Mouse (Mus musculus) liver, postnatal 0 days (tissue): Measurements from ENCODE around the gene Igsf6.
A peak's percentile ranks its signal among the peaks of the same experiment; 100 is the strongest.

Experiments used
- CTCF ChIP-seq: sonication (generic); IDR thresholded peaks from 2 replicates; pipeline ENCODE4 v1.5.1; 2016; ENCODE audit warnings: antibody characterized with exemption, low read depth
- EP300 ChIP-seq: IDR thresholded peaks from 2 replicates; pipeline ENCODE4 v1.6.1; 2016; ENCODE audit warnings: antibody characterized with exemption, low read depth, mild to moderate bottlenecking

DNA sequence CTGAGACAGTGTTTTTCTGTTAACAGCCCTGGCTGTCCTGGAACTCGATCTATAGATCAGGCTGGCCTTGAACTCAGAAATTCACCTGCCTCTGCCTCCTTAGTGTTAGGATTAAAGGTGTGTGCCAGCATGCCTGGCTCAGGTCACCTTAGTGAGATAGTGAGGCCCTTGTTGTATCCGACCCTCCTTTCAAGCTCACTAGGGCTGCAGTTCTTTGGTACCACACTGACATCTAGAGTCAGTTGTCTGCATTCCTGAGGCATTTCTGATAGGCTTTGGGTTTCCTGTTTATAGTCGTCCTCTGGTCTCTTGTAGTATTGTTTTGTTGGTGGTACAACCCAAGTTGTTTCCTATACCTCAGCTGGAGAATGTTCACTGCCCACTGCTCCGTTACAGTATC is 10.1 kb downstream of the Igsf6 start:
- peak; percentile 65 for TF ChIP-seq CTCF
- TF ChIP-seq EP300, result no peak
